Mouse (Mus musculus) heart, embryonic 15.5 days (tissue): ENCODE data around the gene Rmnd5b. TPM values are rescaled to one million over a fixed set of nuclear protein-coding genes. Genes with fewer than 3 reads are reported as not detected.
A peak's percentile ranks its signal among the peaks of the same experiment; 100 is the strongest.
"Not testable (repeated sequence)": the region's sequence is repeated elsewhere in the genome, so short reads cannot be mapped to it uniquely, and the experiment has no call there.

ENCODE experiments used
- ATAC-seq: fragments of 200-750 bp; cut with Nextera tagmentation; replicated peaks from 2 replicates; pipeline ENCODE4 v1.8.0; 2017; ENCODE audit warnings: low read depth, moderate TSS enrichment; ENCODE audit not compliant: insufficient number of reproducible peaks, insufficient read depth, low FRiP score
- H3K27ac ChIP-seq: fragments of 300-500 bp; sonication (generic); 2 replicates; pipeline ENCODE4 v1.5.1; 2015; ENCODE audit warnings: mild to moderate bottlenecking, inconsistent platforms
- H3K27me3 ChIP-seq: fragments of 300-500 bp; sonication (generic); 2 replicates; pipeline ENCODE4 v1.6.1; 2015; ENCODE audit warnings: inconsistent platforms
- H3K36me3 ChIP-seq: fragments of 300-500 bp; sonication (generic); 2 replicates; pipeline ENCODE4 v1.6.1; 2015; ENCODE audit warnings: mild to moderate bottlenecking, inconsistent platforms
- H3K4me1 ChIP-seq: fragments of 300-500 bp; sonication (generic); replicated peaks from 2 replicates; pipeline ENCODE4 v1.6.1; 2015; ENCODE audit warnings: inconsistent platforms
- H3K4me2 ChIP-seq: fragments of 300-500 bp; sonication (generic); 2 replicates; pipeline ENCODE4 v1.6.1; 2015; ENCODE audit warnings: inconsistent platforms, mild to moderate bottlenecking, moderate library complexity
- H3K4me3 ChIP-seq: fragments of 300-500 bp; sonication (generic); 2 replicates; pipeline ENCODE4 v1.5.1; 2015; ENCODE audit warnings: mild to moderate bottlenecking, inconsistent platforms
- H3K9ac ChIP-seq: fragments of 300-500 bp; sonication (generic); 2 replicates; pipeline ENCODE4 v1.6.1; 2015; ENCODE audit warnings: mild to moderate bottlenecking, inconsistent platforms
- H3K9me3 ChIP-seq: fragments of 300-500 bp; sonication (generic); replicated peaks from 2 replicates; pipeline ENCODE4 v1.6.1; 2016; ENCODE audit warnings: inconsistent platforms
- WGBS: fragments of 180-500 bp; shearing (Covaris S2); methylation state at CpG from one replicate; pipeline ENCODE4 v1.1.7; 2015; ENCODE audit warnings: mixed read lengths; 5-methylcytosine and 5-hydroxymethylcytosine counted together
- polyA plus RNA-seq: library from polyadenylated mRNA; unstranded; fragments of >200 nt; fragmentation: Nextera tagmentation; extraction: Ambion mirVana; gene quantifications from 2 replicates; pipeline ENCODE4 v1.2.1, GENCODE M21; 2015

Rmnd5b gene
- polyA plus RNA-seq, result 25.6 and 36.8 TPM in 2 replicates

DNA sequence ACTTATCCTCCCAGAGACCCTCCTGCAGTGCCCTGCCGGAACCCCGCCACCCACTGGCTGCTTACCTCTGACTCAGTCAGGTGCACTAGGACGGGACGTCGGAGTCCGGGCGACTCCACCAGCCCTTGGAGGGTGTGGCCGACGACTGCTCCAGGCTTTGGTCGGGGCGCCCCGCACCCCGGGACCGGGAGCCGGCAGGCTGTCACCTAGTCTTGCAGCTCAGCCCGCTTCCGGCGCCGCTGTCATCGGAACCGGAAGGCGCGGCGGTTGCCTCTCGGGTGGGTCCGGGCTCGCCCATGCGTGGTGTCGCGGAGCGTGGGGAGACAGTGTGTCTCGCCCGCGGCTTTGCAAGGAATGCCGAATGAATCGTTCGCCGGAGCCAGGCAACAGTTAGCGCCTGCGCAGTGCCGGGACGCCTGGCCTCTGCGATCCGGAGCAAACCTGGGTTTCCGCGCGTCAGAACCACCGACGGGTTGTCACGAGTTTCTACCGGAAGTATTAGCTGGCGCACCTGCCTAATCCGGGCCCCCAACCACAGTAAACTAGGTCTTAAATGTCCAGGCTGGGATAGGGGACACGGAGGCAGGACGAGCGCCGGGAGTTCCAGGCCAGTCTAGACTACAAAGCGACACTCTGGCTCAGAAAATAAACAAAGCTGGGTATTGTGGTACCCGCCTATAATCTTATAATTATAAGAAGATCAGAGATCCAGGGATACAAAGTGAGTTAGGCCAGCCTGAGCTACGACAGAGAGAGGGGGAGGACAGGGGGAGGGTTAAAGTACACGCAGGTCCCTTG lies at the start of gene Rmnd5b:
TSS of gene Rmnd5b (minus strand) at position 372 of the 798 bp plus-strand sequence.
- peak; percentile 81 for ATAC-seq
- Histone ChIP-seq H3K9ac (peak within 1 kb of the TSS; percentile 87), H3K4me3 (peak within 1 kb of the TSS; percentile 88), H3K9me3 (no peaks in the 10 kb centered on the region), H3K4me2 (peak within 1 kb of the TSS; percentile 78), H3K27ac (peak within 1 kb of the TSS; percentile 79), H3K4me1 (peaks cover 27% of the 10 kb centered on the region), H3K27me3 (0 out of 2 replicates have a peak, but pooled peaks cover 2% of the 10 kb centered on the region), H3K36me3 (no peaks in the 10 kb centered on the region)
- under 1% methylated on average over 61 of the region's 61 CpGs for WGBS

- H3K27me3 ChIP-seq, result no peaks in the 10 kb centered on the region
- 33% methylated on average over 8 of the region's 8 CpGs for WGBS
- peaks cover 4% of the 10 kb centered on the region for H3K4me1 ChIP-seq
- no peaks in the 10 kb centered on the region for H3K9me3 ChIP-seq
- ATAC-seq, result no peak
- peaks cover 6% of the 10 kb centered on the region; the same call in 1 of the 2 replicates for H3K36me3 ChIP-seq
- H3K27ac ChIP-seq, result no peak overlapping the region
- no peak overlapping the region for H3K4me3 ChIP-seq
- H3K4me2 ChIP-seq, result peak overlapping the region; percentile 51; the same call in 1 of the 2 replicates
- no peak overlapping the region for H3K9ac ChIP-seq
These were observed 46.3 kb upstream of the Rmnd5b start for GRCm38 (mm10) chr11:51681976-51682374.

DNA sequence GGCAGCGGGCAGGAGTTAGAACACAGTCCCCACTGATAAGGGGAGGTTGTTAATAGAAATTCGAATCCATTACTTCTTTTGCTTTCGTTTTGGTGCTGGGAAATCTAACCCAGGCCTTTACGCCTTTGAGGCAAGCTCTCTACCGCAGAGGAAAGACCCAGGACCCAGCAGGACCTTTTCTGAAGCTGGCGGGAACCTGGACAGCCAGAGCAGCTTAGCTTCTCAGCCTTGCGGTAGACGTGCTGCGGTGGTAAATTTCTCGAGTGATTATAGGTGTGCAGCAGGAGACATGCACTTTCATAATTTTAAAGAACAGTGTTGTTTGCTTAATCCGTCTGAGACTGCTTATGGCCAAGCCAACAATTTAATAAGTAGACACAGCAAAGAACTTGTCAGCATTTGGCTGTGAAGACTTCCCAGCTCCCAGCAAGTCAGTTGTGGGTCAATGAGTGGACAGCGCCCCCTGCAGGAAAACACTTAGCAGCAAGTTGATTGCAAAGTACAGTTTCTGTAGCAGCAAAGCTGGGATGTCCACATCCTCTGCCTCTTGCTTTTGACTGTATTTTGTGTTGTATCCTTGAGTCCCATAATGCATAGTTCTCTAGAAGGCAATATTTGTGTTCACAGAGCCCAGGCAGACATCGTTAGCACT lies 45.8 kb upstream of the Rmnd5b start:
- peak overlapping the region; percentile 25 for H3K4me3 ChIP-seq
- H3K27ac ChIP-seq, result no peak overlapping the region
- H3K4me1 ChIP-seq, result peaks cover 4% of the 10 kb centered on the region
- 28% methylated on average over 13 of the region's 13 CpGs for WGBS
- H3K27me3 ChIP-seq, result no peaks in the 10 kb centered on the region
- ATAC-seq, result no peak
- H3K9ac ChIP-seq, result no peak overlapping the region
- H3K9me3 ChIP-seq, result no peaks in the 10 kb centered on the region
- peaks cover 6% of the 10 kb centered on the region; the same call in 1 of the 2 replicates for H3K36me3 ChIP-seq
- peak overlapping the region; percentile 51 for H3K4me2 ChIP-seq

GRCm38 (mm10) chr11:51679466-51679865 lies 43.8 kb upstream of the Rmnd5b start:
- WGBS, result 68% methylated on average over 3 of the region's 3 CpGs
- Histone ChIP-seq H3K36me3 (no peaks in the 10 kb centered on the region), H3K9me3 (no peaks in the 10 kb centered on the region), H3K4me3 (no peak overlapping the region), H3K4me1 (peaks cover 4% of the 10 kb centered on the region), H3K9ac (no peak overlapping the region), H3K4me2 (no peak overlapping the region), H3K27ac (no peak overlapping the region), H3K27me3 (no peaks in the 10 kb centered on the region)
- no peak for ATAC-seq

GRCm38 (mm10) chr11:51677737-51678418 lies 42.2 kb upstream of the Rmnd5b start:
- Histone ChIP-seq H3K4me3 (no peak overlapping the region), H3K36me3 (no peaks in the 10 kb centered on the region), H3K27me3 (no peaks in the 10 kb centered on the region), H3K4me2 (no peak overlapping the region), H3K9ac (no peak overlapping the region), H3K27ac (no peak overlapping the region), H3K4me1 (peaks cover 4% of the 10 kb centered on the region), H3K9me3 (no peaks in the 10 kb centered on the region)
- WGBS, result 64% methylated on average over 6 of the region's 6 CpGs
- no peak for ATAC-seq

GRCm38 (mm10) chr11:51675386-51675785 lies 39.7 kb upstream of the Rmnd5b start:
- no peaks in the 10 kb centered on the region for H3K27me3 ChIP-seq
- H3K9ac ChIP-seq, result no peak overlapping the region
- H3K36me3 ChIP-seq, result no peaks in the 10 kb centered on the region
- no peak overlapping the region for H3K4me3 ChIP-seq
- no peak overlapping the region for H3K4me2 ChIP-seq
- ATAC-seq, result no peak
- no peaks in the 10 kb centered on the region for H3K4me1 ChIP-seq
- WGBS, result 66% methylated on average over 5 of the region's 5 CpGs
- no peak overlapping the region for H3K27ac ChIP-seq
- no peaks in the 10 kb centered on the region for H3K9me3 ChIP-seq

DNA sequence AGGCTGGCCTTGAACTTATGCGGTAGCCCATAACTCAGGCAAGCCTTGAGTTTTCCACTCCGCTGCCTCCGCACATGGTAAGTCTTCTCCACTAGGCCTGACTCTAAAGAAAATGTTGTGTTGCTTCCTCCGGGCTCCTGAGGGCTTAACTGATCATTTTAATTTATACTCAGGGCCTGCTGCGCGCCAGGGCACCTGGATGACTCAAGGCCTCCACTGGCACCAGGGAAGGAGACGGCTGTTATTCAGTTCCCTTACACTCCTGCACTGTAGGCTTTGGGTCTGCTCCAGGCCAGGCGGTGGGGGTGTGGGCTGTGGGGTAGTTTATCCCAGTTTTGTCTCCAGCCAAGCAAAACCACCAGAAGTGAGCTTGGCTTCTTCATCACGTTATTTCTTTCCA lies 37.6 kb upstream of the Rmnd5b start:
- H3K4me2 ChIP-seq, result no peak overlapping the region
- ATAC-seq, result no peak
- no peaks in the 10 kb centered on the region for H3K9me3 ChIP-seq
- H3K4me3 ChIP-seq, result no peak overlapping the region
- H3K27me3 ChIP-seq, result no peaks in the 10 kb centered on the region
- no peak overlapping the region for H3K9ac ChIP-seq
- no peak overlapping the region for H3K27ac ChIP-seq
- WGBS, result 84% methylated on average over 9 of the region's 9 CpGs
- H3K4me1 ChIP-seq, result no peaks in the 10 kb centered on the region
- no peaks in the 10 kb centered on the region for H3K36me3 ChIP-seq

DNA sequence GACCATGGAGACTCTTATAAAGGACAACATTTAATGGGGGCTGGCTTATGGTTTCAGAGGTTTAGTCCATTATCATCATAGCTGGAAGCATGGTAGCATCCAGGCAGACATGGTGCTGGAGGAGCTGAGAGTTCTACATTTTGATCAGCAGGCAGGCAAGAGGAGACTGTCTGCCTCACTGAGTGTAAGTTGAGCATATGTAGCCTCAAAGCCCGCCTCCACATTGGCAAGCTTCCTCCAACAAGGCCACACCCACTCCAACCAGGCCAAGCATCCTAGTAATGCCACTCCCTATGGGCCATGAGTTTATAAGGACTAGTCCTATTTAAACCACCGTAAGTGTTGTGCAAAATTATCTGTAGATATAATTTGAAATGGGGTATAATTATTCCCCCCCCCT lies 35.7 kb upstream of the Rmnd5b start:
- no peak overlapping the region for H3K27ac ChIP-seq
- no peaks in the 10 kb centered on the region for H3K36me3 ChIP-seq
- H3K4me2 ChIP-seq, result no peak overlapping the region
- WGBS, result 56% methylated on average over 2 of the region's 2 CpGs
- no peak for ATAC-seq
- H3K27me3 ChIP-seq, result no peaks in the 10 kb centered on the region
- H3K9me3 ChIP-seq, result no peaks in the 10 kb centered on the region
- no peak overlapping the region for H3K9ac ChIP-seq
- no peaks in the 10 kb centered on the region for H3K4me1 ChIP-seq
- no peak overlapping the region for H3K4me3 ChIP-seq

DNA sequence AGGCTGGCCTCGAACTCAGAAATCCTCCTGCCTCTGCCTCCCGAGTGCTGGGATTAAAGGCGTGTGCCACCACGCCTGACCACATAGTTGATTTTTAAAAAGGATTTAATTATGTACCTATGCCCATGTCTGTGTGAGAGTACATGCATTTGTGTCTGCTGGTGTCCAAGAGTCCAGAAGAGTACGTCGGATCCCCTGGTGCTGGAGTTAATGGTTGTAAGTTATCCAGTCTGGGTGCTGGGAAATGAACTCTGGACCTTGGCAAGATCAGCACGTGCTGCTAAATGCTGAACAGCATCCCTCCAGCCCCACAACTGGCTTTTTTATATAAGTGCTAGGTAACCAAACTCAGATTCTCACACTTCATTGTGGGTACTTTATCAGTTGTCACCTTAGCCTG lies 35.1 kb upstream of the Rmnd5b start:
- no peaks in the 10 kb centered on the region for H3K9me3 ChIP-seq
- H3K27me3 ChIP-seq, result no peaks in the 10 kb centered on the region
- H3K9ac ChIP-seq, result no peak overlapping the region
- no peak overlapping the region for H3K4me3 ChIP-seq
- ATAC-seq, result no peak
- H3K4me2 ChIP-seq, result no peak overlapping the region
- H3K36me3 ChIP-seq, result no peaks in the 10 kb centered on the region
- no peak overlapping the region for H3K27ac ChIP-seq
- WGBS, result 87% methylated on average over 7 of the region's 7 CpGs
- no peaks in the 10 kb centered on the region for H3K4me1 ChIP-seq

DNA sequence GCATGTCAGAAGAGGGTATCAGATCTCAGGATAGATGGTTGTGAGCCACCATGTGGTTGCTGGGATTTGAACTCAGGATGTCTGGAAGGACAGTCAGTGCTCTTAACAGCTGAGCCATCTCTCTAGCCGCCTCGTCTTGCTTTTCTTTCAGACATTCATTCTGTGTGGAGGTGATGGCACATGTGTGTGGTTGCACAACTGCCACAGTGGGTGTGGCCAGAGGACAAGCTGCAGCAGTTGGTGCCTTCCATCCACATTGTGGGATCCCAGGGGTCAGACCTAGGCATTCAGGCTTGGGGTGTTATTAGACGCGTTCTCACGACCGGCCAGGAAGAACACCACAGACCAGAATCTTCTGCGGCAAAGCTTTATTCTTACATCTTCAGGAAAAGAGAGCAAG lies 29.1 kb upstream of the Rmnd5b start:
- not testable (repeated sequence) for H3K27me3 ChIP-seq, H3K27ac ChIP-seq

GRCm38 (mm10) chr11:51662632-51663031 lies 26.9 kb upstream of the Rmnd5b start:
- no peak overlapping the region for H3K9ac ChIP-seq
- H3K27me3 ChIP-seq, result no peaks in the 10 kb centered on the region
- H3K4me2 ChIP-seq, result no peak overlapping the region
- 73% methylated on average over 7 of the region's 7 CpGs for WGBS
- H3K4me1 ChIP-seq, result peaks cover 8% of the 10 kb centered on the region
- H3K4me3 ChIP-seq, result no peak overlapping the region
- H3K36me3 ChIP-seq, result no peaks in the 10 kb centered on the region
- no peak for ATAC-seq
- no peak overlapping the region for H3K27ac ChIP-seq
- H3K9me3 ChIP-seq, result no peaks in the 10 kb centered on the region

More for the DNA sequence above, 29.1 kb upstream of the Rmnd5b start:
- not testable (repeated sequence) for H3K9ac ChIP-seq, H3K4me1 ChIP-seq, H3K4me2 ChIP-seq, ATAC-seq, H3K9me3 ChIP-seq, H3K4me3 ChIP-seq, H3K36me3 ChIP-seq
- WGBS, result 91% methylated on average over 7 of the region's 7 CpGs
